ENCODE assay signal across 27 mouse cellular contexts in genomic region chr1:150151411-150151810, GRCm38 (mm10). TPM values are rescaled to one million over a fixed set of nuclear protein-coding genes. Genes with fewer than 3 reads are reported as not detected.
DNase-seq lines count a peak whose midpoint lies in the region; ATAC-seq and TF ChIP-seq lines count a peak whose summit lies in the region.
"Had no signal": no experiment of that assay in that cellular context is flagged by ENCODE, and none has a peak within 500 bp of the region (broad histone marks: within the 10 kb centered on the region; RNA-seq: fewer than 3 reads in every experiment).

No protein-coding gene starts in this region.

- in situ Hi-C loops in CH12.LX (cut with MboI; ENCODE audit: low pct_ligation_motif_present, low pct_unique_long_range_greater_than_20kb, low sequenced_read_pairs) = no loop called here

- TF ChIP-seq CTCF in CH12.LX (conservative IDR thresholded peaks at IDR 0.05 in 1 of 2, IDR thresholded peaks at IDR 0.05 in 1 of 2; ENCODE audit: low read depth in 2 of 2, low read length in 2 of 2) = no peak

- 81% methylated on average over 3 of the region's 3 CpGs for WGBS in midbrain, embryonic 10.5 days

- H3K36me3 ChIP-seq in CH12.LX (replicated peaks in 1 of 2; ENCODE audit: control insufficient read depth in 1 of 2, insufficient read depth in 1 of 2, low read length in 1 of 2) = no peaks in the 10 kb centered on the region
- H3K36me3 ChIP-seq in midbrain, embryonic 10.5 days = no peaks in the 10 kb centered on the region
- H3K36me3 ChIP-seq: embryonic facial prominence, embryonic 12.5 days; heart, embryonic 10.5 days; hindbrain, embryonic 10.5 days; limb, embryonic 12.5 days; liver, embryonic 12.5 days; midbrain, embryonic 13.5 days; neural tube, embryonic 12.5 days had no signal

- no peaks in the 10 kb centered on the region for H3K79me2 ChIP-seq in CH12.LX (replicated peaks; ENCODE audit: control insufficient read depth, extremely low read depth, insufficient read depth, poor library complexity, severe bottlenecking)

- TF ChIP-seq RAD21 in CH12.LX (IDR thresholded peaks at IDR 0.05; ENCODE audit: low read depth, low read length) = no peak

- H3K27ac ChIP-seq in CH12.LX (ENCODE audit: insufficient read depth, low read depth) = no peak overlapping the region
- no peak overlapping the region for H3K27ac ChIP-seq in midbrain, embryonic 10.5 days (replicated peaks)
- H3K27ac ChIP-seq: embryonic facial prominence, embryonic 12.5 days; forebrain, embryonic 13.5 days; gastrocnemius, adult 2 months; heart, embryonic 10.5 days; hindbrain, embryonic 10.5 days; hindbrain, postnatal 0 days; limb, embryonic 12.5 days; liver, embryonic 12.5 days; midbrain, embryonic 13.5 days; neural tube, embryonic 12.5 days had no signal

- no peak overlapping the region for H3K9ac ChIP-seq in CH12.LX (ENCODE audit: insufficient read depth, low read depth)
- H3K9ac ChIP-seq: embryonic facial prominence, embryonic 12.5 days; forebrain, embryonic 13.5 days; limb, embryonic 12.5 days; liver, embryonic 12.5 days; midbrain, embryonic 13.5 days; neural tube, embryonic 12.5 days had no signal

- dilution Hi-C loops in CH12.LX (cut with MboI; ENCODE audit: extremely low pct_ligation_motif_present, extremely low pct_unique_long_range_greater_than_20kb, low sequenced_read_pairs) = no loop called here

- no peak overlapping the region for H3K4me3 ChIP-seq in CH12.LX (replicated peaks in 1 of 3; ENCODE audit: low read depth in 2 of 3, low read length in 2 of 3, poor library complexity in 1 of 3)
- no peak overlapping the region for H3K4me3 ChIP-seq in midbrain, embryonic 10.5 days
- H3K4me3 ChIP-seq: embryonic facial prominence, embryonic 12.5 days; erythroblast, embryonic 14.5 days; forebrain, embryonic 13.5 days; gastrocnemius, adult 2 months; heart, embryonic 10.5 days; hindbrain, embryonic 10.5 days; limb, embryonic 12.5 days; liver, embryonic 12.5 days; midbrain, embryonic 13.5 days; neural tube, embryonic 12.5 days had no signal

- peak; percentile 13; the same call in 1 of the 2 replicates for ATAC-seq in megakaryocyte, adult 5-6 weeks (ENCODE audit: poor library complexity, severe bottlenecking)
- ATAC-seq: CD4-positive, CD25-positive, alpha-beta regulatory T cell, adult 4 months; forebrain, embryonic 13.5 days; hindbrain, postnatal 0 days; intestine, embryonic 16.5 days; liver, embryonic 12.5 days; midbrain, embryonic 13.5 days had no signal

- peak; percentile 93 for DNase-seq in 3T3-L1 (ENCODE audit: low read depth, low spot score)
- no peak for DNase-seq in CH12.LX (ENCODE audit: extremely low read depth)
- DNase-seq in adrenal gland, postnatal 14 days = peak; percentile 50
- DNase-seq in layer of hippocampus, adult 9-11 months = no peak
- no peak for DNase-seq in cerebellum, postnatal 14 days
- DNase-seq in midbrain, embryonic 10.5 days (ENCODE audit: low spot score) = no peak
- DNase-seq: cerebellum, adult 9-10 months; gastrocnemius, adult 2 months; heart, postnatal 10 days; kidney, postnatal 25 days; lung, adult 18-20 months; lung, postnatal 10 days; thymus, adult 18-20 months; thymus, postnatal 36 days had no signal

- H3K4me2 ChIP-seq in CH12.LX (ENCODE audit: insufficient read depth, low read depth, poor library complexity, severe bottlenecking) = no peak overlapping the region
- H3K4me2 ChIP-seq: embryonic facial prominence, embryonic 12.5 days; forebrain, embryonic 13.5 days; limb, embryonic 12.5 days; liver, embryonic 12.5 days; midbrain, embryonic 13.5 days; neural tube, embryonic 12.5 days had no signal

- no peaks in the 10 kb centered on the region for H3K27me3 ChIP-seq in CH12.LX (replicated peaks)
- no peaks in the 10 kb centered on the region for H3K27me3 ChIP-seq in midbrain, embryonic 10.5 days (ENCODE audit: low read depth, poor library complexity, severe bottlenecking)
- H3K27me3 ChIP-seq: embryonic facial prominence, embryonic 12.5 days; forebrain, embryonic 13.5 days; limb, embryonic 12.5 days; liver, embryonic 12.5 days; midbrain, embryonic 13.5 days; neural tube, embryonic 12.5 days had no signal

- H3K4me1 ChIP-seq in CH12.LX (ENCODE audit: control insufficient read depth in 1 of 2, insufficient read depth in 2 of 2) = no peaks in the 10 kb centered on the region
- H3K4me1 ChIP-seq in midbrain, embryonic 10.5 days = no peaks in the 10 kb centered on the region
- H3K4me1 ChIP-seq: embryonic facial prominence, embryonic 12.5 days; forebrain, embryonic 13.5 days; heart, embryonic 10.5 days; hindbrain, embryonic 10.5 days; limb, embryonic 12.5 days; liver, embryonic 12.5 days; midbrain, embryonic 13.5 days; neural tube, embryonic 12.5 days had no signal

- H3K9me3 ChIP-seq in CH12.LX (replicated peaks; ENCODE audit: low read length) = no peaks in the 10 kb centered on the region
- no peaks in the 10 kb centered on the region for H3K9me3 ChIP-seq in midbrain, embryonic 10.5 days (replicated peaks)
- H3K9me3 ChIP-seq: embryonic facial prominence, embryonic 12.5 days; forebrain, embryonic 13.5 days; heart, embryonic 10.5 days; hindbrain, embryonic 10.5 days; limb, embryonic 12.5 days; liver, embryonic 12.5 days; midbrain, embryonic 13.5 days; neural tube, embryonic 12.5 days had no signal

- no peak for TF ChIP-seq POLR2A in CH12.LX (IDR thresholded peaks at IDR 0.05; ENCODE audit: low read depth, low read length)

- no peak for TF ChIP-seq EP300 in CH12.LX (IDR thresholded peaks at IDR 0.05; ENCODE audit: low read length)

TF ChIP-seq in CH12.LX, 34 proteins besides CTCF, POLR2A, EP300 and RAD21:
- TF ChIP-seq SMC3 (IDR thresholded peaks at IDR 0.05; ENCODE audit: low read depth, low read length) = no peak
- TF ChIP-seq BHLHE40 (IDR thresholded peaks at IDR 0.05; ENCODE audit: low read depth, low read length) = peak; percentile 50; the same call in 1 of the 2 replicates

RNA-seq across cellular contexts. Expression of gene Ptgs2, which starts 51.6 kb away (rescaled TPM):
- 0.13 and 0.30 TPM in 2 replicates for total RNA-seq in CH12.LX (2012; rRNA removed)
- 0.34 TPM in 2 replicates for total RNA-seq in CH12.LX (2014; rRNA removed)
- polyA plus RNA-seq in CH12.LX (2012; ENCODE audit: insufficient read length, low read depth) = 0.07 and 0.09 TPM in 2 replicates
- total RNA-seq in adrenal gland, postnatal 14 days (2021) = 0.30 and 2.3 TPM in 2 replicates
- 4.4 and 7.4 TPM in 2 replicates for total RNA-seq in megakaryocyte, adult 5-6 weeks (2015)
- total RNA-seq in megakaryocyte, adult 5-6 weeks (2017) = 2.2 and 5.9 TPM in 2 replicates
- 0.02 and 0.11 TPM in 2 replicates for polyA plus RNA-seq in midbrain, embryonic 10.5 days (2016; fragmentation: Nextera tagmentation; extraction: Ambion mirVana)
- polyA plus RNA-seq: CD4-positive, CD25-positive, alpha-beta regulatory T cell, adult 4 months; erythroblast, embryonic 14.5 days; forebrain, embryonic 13.5 days; midbrain, embryonic 13.5 days had no signal

Comparison
In these comparisons a context has a peak if more than half of its experiments do, and no peak if none do; other contexts are left out.
1. DNase-seq: peak in 3T3-L1 (single experiment) and adrenal gland, postnatal 14 days (single experiment); none in CH12.LX (single experiment), layer of hippocampus, adult 9-11 months (single experiment), cerebellum, postnatal 14 days (0 of 2) and midbrain, embryonic 10.5 days (single experiment).